Mouse (Mus musculus): ENCODE results near the gene Hspa12b.

Gene Hspa12b

GRCm38 (mm10) chr2:131129836-131130235, 2.8 kb downstream of the Hspa12b start:
- no peak for DNase-seq

- DNase-seq: no peak
These were observed 3.8 kb downstream of the Hspa12b start for GRCm38 (mm10) chr2:131130849-131131248.

- DNase-seq: no peak
These were observed 5.2 kb downstream of the Hspa12b start for GRCm38 (mm10) chr2:131132111-131132888.

GRCm38 (mm10) chr2:131132930-131133547, 6.0 kb downstream of the Hspa12b start, which contains the start of gene Gm11037:
Gene Gm11037, plus strand, starts transcription at chr2:131133497.
- DNase-seq: no peak

- DNase-seq: no peak
These were observed 7.3 kb downstream of the Hspa12b start for GRCm38 (mm10) chr2:131134381-131134780.

GRCm38 (mm10) chr2:131134826-131135400, 7.8 kb downstream of the Hspa12b start:
- DNase-seq: no peak

GRCm38 (mm10) chr2:131135521-131136139, 8.6 kb downstream of the Hspa12b start:
- no peak for DNase-seq

GRCm38 (mm10) chr2:131138296-131138695, 11.2 kb downstream of the Hspa12b start:
- DNase-seq: no peak

GRCm38 (mm10) chr2:131138760-131139159, 11.7 kb downstream of the Hspa12b start:
- no peak for DNase-seq

GRCm38 (mm10) chr2:131139287-131139686, 12.2 kb downstream of the Hspa12b start:
- DNase-seq: no peak

GRCm38 (mm10) chr2:131139886-131140532, 12.9 kb downstream of the Hspa12b start:
- no peak for DNase-seq

- no peak for DNase-seq
These were observed 13.4 kb downstream of the Hspa12b start for GRCm38 (mm10) chr2:131140533-131140905.

GRCm38 (mm10) chr2:131141336-131141986, 14.4 kb downstream of the Hspa12b start:
- no peak for DNase-seq

GRCm38 (mm10) chr2:131142592-131142991, 15.5 kb downstream of the Hspa12b start:
- DNase-seq: peak; percentile 19

GRCm38 (mm10) chr2:131143007-131143780, 16.1 kb downstream of the Hspa12b start:
- DNase-seq: no peak

- DNase-seq: no peak
These were observed 18.0 kb downstream of the Hspa12b start for GRCm38 (mm10) chr2:131145121-131145520.

- DNase-seq: no peak
These were observed 18.5 kb downstream of the Hspa12b start for GRCm38 (mm10) chr2:131145536-131145935.

- DNase-seq: no peak
These were observed 19.3 kb downstream of the Hspa12b start for GRCm38 (mm10) chr2:131146193-131147042.

GRCm38 (mm10) chr2:131147043-131147365, 19.9 kb downstream of the Hspa12b start:
- no peak for DNase-seq

- no peak for DNase-seq
These were observed 21.5 kb downstream of the Hspa12b start for GRCm38 (mm10) chr2:131148353-131149253.
